Mouse (Mus musculus) forebrain, embryonic 14.5 days (tissue): ENCODE data around the gene I830077J02Rik. TPM values are rescaled to one million over a fixed set of nuclear protein-coding genes. Genes with fewer than 3 reads are reported as not detected.

Experiments
- ATAC-seq: fragments of 200-750 bp; cut with Nextera tagmentation; 2 replicates; pipeline ENCODE4 v1.8.0; 2017; ENCODE audit warnings: mild to moderate bottlenecking, moderate library complexity
- DNase-seq: peaks from one replicate; pipeline ENCODE4 v3.0.0-alpha.2; 2015; ENCODE audit warnings: low spot score
- H3K27ac ChIP-seq: fragments of 300-500 bp; sonication (generic); 2 replicates; pipeline ENCODE4 v1.5.1; 2014; ENCODE audit warnings: low read depth, mild to moderate bottlenecking, control low read depth, low read length, moderate library complexity
- H3K27me3 ChIP-seq: fragments of 300-500 bp; sonication (generic); replicated peaks from 2 replicates; pipeline ENCODE4 v1.6.1; 2014; ENCODE audit warnings: low read length, control low read depth, mixed read lengths; ENCODE audit not compliant: control insufficient read depth, insufficient read depth
- H3K36me3 ChIP-seq: fragments of 300-500 bp; sonication (generic); 2 replicates; pipeline ENCODE4 v1.6.1; 2014; ENCODE audit warnings: low read length, control low read depth; ENCODE audit not compliant: control insufficient read depth, insufficient read depth
- H3K4me1 ChIP-seq: fragments of 300-500 bp; sonication (generic); 2 replicates; pipeline ENCODE4 v1.6.1; 2014; ENCODE audit warnings: antibody characterized with exemption, low read length, control low read depth; ENCODE audit not compliant: control insufficient read depth, insufficient read depth
- H3K4me2 ChIP-seq: fragments of 300-500 bp; sonication (generic); 2 replicates; pipeline ENCODE4 v1.6.1; 2014; ENCODE audit warnings: mild to moderate bottlenecking, control low read depth, low read length
- H3K4me3 ChIP-seq: fragments of 300-500 bp; sonication (generic); 2 replicates; pipeline ENCODE4 v1.5.1; 2014; ENCODE audit warnings: low read depth, low read length, control low read depth
- H3K9ac ChIP-seq: fragments of 300-500 bp; sonication (generic); 2 replicates; pipeline ENCODE4 v1.6.1; 2014; ENCODE audit warnings: mild to moderate bottlenecking, low read length, control low read depth, moderate library complexity
- H3K9me3 ChIP-seq: fragments of 300-500 bp; sonication (generic); replicated peaks from 2 replicates; pipeline ENCODE4 v1.6.1; 2016; ENCODE audit warnings: low read length, control low read depth, mixed read lengths; ENCODE audit not compliant: control insufficient read depth
- WGBS: fragments of 180-500 bp; shearing (Covaris S2); extraction: QIAGEN DNeasy Blood & Tissue Kit; methylation state at CpG from one replicate; pipeline ENCODE4 v1.1.7; 2014; 5-methylcytosine and 5-hydroxymethylcytosine counted together
- polyA plus RNA-seq: library from polyadenylated mRNA; unstranded; fragments of >200 nt; fragmentation: Nextera tagmentation; extraction: Ambion mirVana; gene quantifications from 2 replicates; pipeline ENCODE4 v1.2.1, GENCODE M21; 2014

I830077J02Rik gene
- polyA plus RNA-seq, 1 experiment from 2014 or later = 0.36 TPM

GRCm38 (mm10) chr3:105892572-105893495 lies 39.6 kb downstream of the I830077J02Rik start:
- WGBS = 87% methylated on average over 19 of the region's 19 CpGs
- ATAC-seq (no peak), DNase-seq (no peak)
- no peaks in the 10 kb centered on the region for H3K9me3 ChIP-seq
- no peak overlapping the region for H3K4me3 ChIP-seq
- H3K4me2 ChIP-seq = no peak overlapping the region
- no peaks in the 10 kb centered on the region for H3K36me3 ChIP-seq
- H3K9ac ChIP-seq = no peak overlapping the region
- H3K27me3 ChIP-seq = no peaks in the 10 kb centered on the region
- no peak overlapping the region for H3K27ac ChIP-seq
- no peaks in the 10 kb centered on the region for H3K4me1 ChIP-seq

- 84% methylated on average over 10 of the region's 10 CpGs for WGBS
- no peak overlapping the region for H3K4me2 ChIP-seq
- ATAC-seq = no peak
Observed at GRCm38 (mm10) chr3:105891760-105892571, 40.5 kb downstream of the I830077J02Rik start.

GRCm38 (mm10) chr3:105891141-105891540 lies 41.3 kb downstream of the I830077J02Rik start:
- H3K9ac ChIP-seq = no peak overlapping the region

More at GRCm38 (mm10) chr3:105891760-105892571, 40.5 kb downstream of the I830077J02Rik start:
- Histone ChIP-seq H3K27ac (no peak overlapping the region), H3K9ac (no peak overlapping the region), H3K4me1 (no peaks in the 10 kb centered on the region), H3K9me3 (no peaks in the 10 kb centered on the region), H3K36me3 (no peaks in the 10 kb centered on the region), H3K4me3 (no peak overlapping the region), H3K27me3 (no peaks in the 10 kb centered on the region)
- DNase-seq = no peak

GRCm38 (mm10) chr3:105890220-105890619 lies 42.2 kb downstream of the I830077J02Rik start:
- Histone ChIP-seq H3K9ac (no peak overlapping the region), H3K27me3 (no peaks in the 10 kb centered on the region), H3K4me3 (no peak overlapping the region), H3K4me1 (no peaks in the 10 kb centered on the region), H3K4me2 (no peak overlapping the region), H3K36me3 (no peaks in the 10 kb centered on the region), H3K9me3 (no peaks in the 10 kb centered on the region), H3K27ac (no peak overlapping the region)
- DNase-seq (no peak), ATAC-seq (no peak)
- WGBS = 70% methylated on average over 4 of the region's 4 CpGs

More at GRCm38 (mm10) chr3:105891141-105891540, 41.3 kb downstream of the I830077J02Rik start:
- Histone ChIP-seq H3K36me3 (no peaks in the 10 kb centered on the region), H3K27ac (no peak overlapping the region), H3K27me3 (no peaks in the 10 kb centered on the region), H3K4me1 (no peaks in the 10 kb centered on the region), H3K4me3 (no peak overlapping the region), H3K4me2 (no peak overlapping the region), H3K9me3 (no peaks in the 10 kb centered on the region)
- DNase-seq = no peak
- WGBS = 79% methylated on average over 3 of the region's 3 CpGs
- ATAC-seq = no peak

DNA sequence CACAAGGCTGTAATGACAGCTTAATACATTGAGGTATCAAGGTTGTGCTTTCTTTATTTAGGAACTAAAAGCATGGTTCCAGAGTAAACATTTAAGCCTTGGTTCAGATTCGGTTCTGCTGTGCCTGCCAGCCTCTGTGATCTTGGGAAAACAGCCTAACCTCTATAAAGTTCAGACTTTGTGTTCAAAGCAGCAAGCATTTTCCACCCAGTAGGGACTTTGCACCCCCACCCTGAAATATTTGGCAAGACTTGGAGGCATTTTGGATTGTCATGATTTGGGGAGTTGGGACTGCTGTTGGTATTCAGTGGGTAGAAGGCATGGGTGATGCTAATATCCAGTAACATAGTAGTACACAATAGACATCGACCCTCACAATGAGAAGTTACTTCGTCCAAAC lies 43.5 kb downstream of the I830077J02Rik start:
- no peak for ATAC-seq
- no peaks in the 10 kb centered on the region for H3K9me3 ChIP-seq
- no peaks in the 10 kb centered on the region for H3K27me3 ChIP-seq
- no peak overlapping the region for H3K4me2 ChIP-seq
- H3K9ac ChIP-seq = no peak overlapping the region
- no peaks in the 10 kb centered on the region for H3K4me1 ChIP-seq
- no peak overlapping the region for H3K4me3 ChIP-seq
- DNase-seq = no peak
- H3K27ac ChIP-seq = no peak overlapping the region
- no peaks in the 10 kb centered on the region for H3K36me3 ChIP-seq
- 77% methylated on average over 3 of the region's 3 CpGs for WGBS

DNA sequence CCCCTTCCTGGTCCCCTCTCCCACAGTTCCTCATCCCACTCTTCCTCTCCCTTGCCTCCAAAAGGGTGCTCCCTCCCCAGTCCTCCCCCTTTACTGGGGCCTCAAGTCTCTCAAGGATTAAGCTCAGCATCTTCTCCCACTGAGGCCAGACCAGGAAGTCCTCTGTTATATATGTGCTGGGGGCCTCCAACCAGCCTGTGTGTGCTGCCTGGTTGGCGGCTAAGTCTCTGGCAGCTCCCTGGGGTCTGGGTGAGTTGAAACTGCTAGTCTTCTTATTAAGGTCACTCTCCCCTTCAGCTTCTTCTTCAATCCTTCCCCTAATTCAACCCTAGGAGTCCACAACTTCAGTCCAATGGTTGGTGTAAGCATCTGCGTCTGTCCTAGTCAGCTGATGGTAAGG lies 49.4 kb downstream of the I830077J02Rik start:
- Histone ChIP-seq H3K4me3 (no peak overlapping the region), H3K36me3 (no peaks in the 10 kb centered on the region), H3K9ac (no peak overlapping the region), H3K4me2 (no peak overlapping the region), H3K9me3 (no peaks in the 10 kb centered on the region), H3K27ac (no peak overlapping the region), H3K4me1 (no peaks in the 10 kb centered on the region), H3K27me3 (no peaks in the 10 kb centered on the region)
- WGBS = 87% methylated on average over 2 of the region's 2 CpGs
- DNase-seq (no peak), ATAC-seq (no peak)

- Histone ChIP-seq H3K9ac (no peak overlapping the region), H3K4me3 (no peak overlapping the region), H3K4me2 (no peak overlapping the region), H3K9me3 (no peaks in the 10 kb centered on the region), H3K27ac (no peak overlapping the region), H3K4me1 (no peaks in the 10 kb centered on the region), H3K27me3 (no peaks in the 10 kb centered on the region), H3K36me3 (no peaks in the 10 kb centered on the region)
- DNase-seq = no peak
- 91% methylated on average over 7 of the region's 7 CpGs for WGBS
- ATAC-seq = no peak
Observed at GRCm38 (mm10) chr3:105882105-105882504, 50.4 kb downstream of the I830077J02Rik start.

DNA sequence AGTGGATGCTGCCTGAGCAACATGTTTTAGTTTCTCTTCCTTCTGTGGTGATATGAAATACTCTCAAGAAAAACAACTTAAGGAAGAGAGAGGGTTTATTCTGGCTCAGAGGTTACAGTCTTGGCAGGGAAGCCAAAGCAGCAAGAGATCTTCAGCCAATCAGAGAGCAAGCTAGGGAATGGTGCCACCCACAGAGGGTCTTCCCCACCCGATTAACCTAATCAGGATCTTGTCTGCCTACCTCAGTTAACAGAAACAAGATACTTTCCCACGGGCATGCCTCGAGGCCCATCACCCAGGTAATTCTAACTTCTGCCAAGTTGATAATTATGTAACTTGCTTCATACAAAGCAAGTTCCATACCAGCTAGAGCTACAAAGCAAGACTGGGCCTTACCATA lies 52.0 kb downstream of the I830077J02Rik start:
- no peak for DNase-seq
- H3K4me3 ChIP-seq = no peak overlapping the region
- H3K27me3 ChIP-seq = no peaks in the 10 kb centered on the region
- no peak overlapping the region for H3K9ac ChIP-seq
- no peak overlapping the region for H3K27ac ChIP-seq
- H3K9me3 ChIP-seq = no peaks in the 10 kb centered on the region
- ATAC-seq = no peak
- 58% methylated on average over 3 of the region's 3 CpGs for WGBS
- H3K36me3 ChIP-seq = no peaks in the 10 kb centered on the region
- no peaks in the 10 kb centered on the region for H3K4me1 ChIP-seq
- H3K4me2 ChIP-seq = no peak overlapping the region
